Mouse (Mus musculus): ENCODE measurements around the gene Nfkbil1. TPM values are rescaled to one million over a fixed set of nuclear protein-coding genes. Genes with fewer than 3 reads are reported as not detected.

Gene Nfkbil1
- total RNA-seq, 2 experiments from 2014 or later, result 8.2 to 8.7 TPM

- DNase-seq (ENCODE audit: low spot score), result no peak
- intact Hi-C loops (cut with DNase I), result no loop called here
These were observed 45.5 kb downstream of the Nfkbil1 start for GRCm38 (mm10) chr17:35190096-35190495.

DNA sequence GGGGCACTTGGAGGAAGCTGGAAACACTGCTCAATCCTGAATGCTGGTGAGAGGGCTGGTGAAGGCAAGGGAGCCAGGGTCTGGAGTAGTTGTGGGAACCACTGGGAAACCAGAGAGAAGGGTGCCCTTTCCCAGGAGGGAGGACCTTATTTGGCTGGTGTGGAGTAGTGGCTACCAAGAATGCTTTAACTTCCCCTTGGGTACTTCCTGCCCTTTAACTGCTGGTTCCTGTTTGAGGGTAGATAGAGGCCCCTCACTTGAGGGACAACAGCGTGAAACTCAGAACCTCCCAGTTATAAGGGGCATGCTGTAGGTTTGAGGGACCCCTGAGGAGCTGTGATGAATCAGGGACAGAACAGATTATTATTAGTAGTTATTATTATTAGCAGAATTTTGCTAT, 46.4 kb downstream of the Nfkbil1 start:
- DNase-seq (ENCODE audit: low spot score), result no peak

GRCm38 (mm10) chr17:35187959-35188610, 47.5 kb downstream of the Nfkbil1 start, which contains the start of gene Lst1:
Gene Lst1 (minus strand): TSS chr17:35188439.
- intact Hi-C loops (cut with DNase I), result no loop called here

More for the DNA sequence above, 46.4 kb downstream of the Nfkbil1 start:
- intact Hi-C loops (cut with DNase I), result no loop called here

DNA sequence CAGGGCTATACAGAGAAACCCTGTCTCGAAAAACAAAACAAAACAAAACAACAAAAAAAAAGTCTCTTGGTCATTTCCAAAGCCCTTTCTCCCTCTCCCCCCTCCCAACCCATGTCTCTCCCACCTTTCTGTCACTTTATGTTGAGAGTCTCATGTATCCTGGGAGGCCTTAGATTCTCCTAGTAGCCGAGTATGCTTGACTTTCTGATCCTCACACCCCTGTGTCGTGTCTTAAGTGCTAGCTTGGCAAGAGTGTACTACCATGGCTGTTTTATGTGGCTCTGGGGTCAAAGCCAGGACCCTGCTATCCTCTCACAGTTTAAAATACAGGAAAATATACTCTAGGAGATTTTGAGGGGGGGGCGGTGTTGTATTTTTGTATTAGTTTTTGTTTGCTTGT, 48.2 kb downstream of the Nfkbil1 start:
- intact Hi-C loops (cut with DNase I), result no loop called here
- no peak for DNase-seq (ENCODE audit: low spot score)

More at GRCm38 (mm10) chr17:35187959-35188610, 47.5 kb downstream of the Nfkbil1 start, which contains the start of gene Lst1:
- no peak for DNase-seq (ENCODE audit: low spot score)

DNA sequence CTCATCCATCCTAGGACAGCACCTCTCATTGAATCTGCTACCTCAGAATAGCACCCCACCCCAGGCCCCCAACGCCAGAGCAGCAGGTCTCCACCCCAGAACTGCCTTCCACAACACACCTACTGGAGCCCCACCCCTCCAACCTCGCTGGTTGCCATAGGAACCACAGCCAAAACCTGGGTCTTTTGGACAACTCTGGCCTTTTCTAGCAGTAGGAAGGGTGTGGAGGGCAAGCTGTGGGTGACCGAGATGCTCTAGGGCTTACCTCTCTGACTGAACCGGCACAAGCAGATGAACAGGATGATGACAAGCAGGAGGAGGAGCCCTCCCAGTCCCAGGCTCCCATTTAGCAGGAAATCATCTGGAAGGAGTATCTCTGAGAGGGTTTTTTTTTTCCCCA, 48.9 kb downstream of the Nfkbil1 start:
- DNase-seq (ENCODE audit: low spot score), result no peak
- intact Hi-C loops (cut with DNase I), result no loop called here

- DNase-seq (ENCODE audit: low spot score), result peak; percentile 56
- intact Hi-C loops (cut with DNase I), result no loop called here
These were observed 49.7 kb downstream of the Nfkbil1 start for GRCm38 (mm10) chr17:35185639-35186611.

GRCm38 (mm10) chr17:35180093-35180492, 55.5 kb downstream of the Nfkbil1 start:
- no peak for DNase-seq (ENCODE audit: low spot score)

DNA sequence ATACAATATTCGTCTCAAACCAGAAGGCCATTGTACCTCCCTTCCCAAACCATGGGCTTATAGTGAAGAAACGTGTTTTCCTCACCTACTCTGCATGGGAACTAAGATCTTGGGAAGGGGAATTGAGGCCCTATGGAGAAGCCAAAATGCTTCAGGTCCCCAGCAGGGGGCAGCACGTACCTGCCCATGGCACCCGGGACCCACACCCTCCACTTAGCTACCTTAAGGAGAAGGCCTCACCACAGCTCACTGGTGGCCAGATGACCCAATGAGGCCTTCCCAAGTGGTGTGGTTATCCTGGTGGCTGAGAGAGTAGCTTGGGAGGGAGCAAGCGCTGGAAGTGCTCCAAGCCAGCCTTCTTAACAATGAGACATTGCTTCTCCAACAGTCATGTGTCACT, 57.1 kb downstream of the Nfkbil1 start:
- intact Hi-C loops (cut with DNase I), result loop anchor here (1.0 to 2.0 kb wide), 2 partner anchors 16 to 54 kb away; partner anchors contain the start of gene Ltb
- peak; percentile 50 for DNase-seq (ENCODE audit: low spot score)

More at GRCm38 (mm10) chr17:35180093-35180492, 55.5 kb downstream of the Nfkbil1 start:
- intact Hi-C loops (cut with DNase I), result no loop called here

DNA sequence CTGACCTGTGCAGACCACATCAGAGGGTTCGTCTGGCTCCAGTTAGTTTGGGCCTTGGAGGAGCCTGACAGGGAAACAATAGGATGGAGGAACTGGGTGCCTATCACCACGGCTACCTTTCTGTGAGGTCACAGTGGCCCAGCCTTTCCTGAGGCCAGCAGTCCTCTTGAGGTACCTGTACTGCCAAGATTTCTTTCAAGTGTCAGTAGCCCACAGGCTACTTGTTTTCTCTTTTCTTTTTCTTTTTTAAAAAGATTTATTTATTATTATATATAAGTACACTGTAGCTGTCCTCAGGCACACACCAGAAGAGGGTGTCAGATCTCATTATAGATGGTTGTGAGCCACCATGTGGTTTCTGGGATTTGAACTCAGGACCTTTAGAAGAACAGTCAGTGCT, 59.6 kb downstream of the Nfkbil1 start, which contains the start of gene Aif1:
Aif1 (minus strand) TSS at position 101 of the 400 bp plus-strand sequence.
- intact Hi-C loops (cut with DNase I), result no loop called here

DNA sequence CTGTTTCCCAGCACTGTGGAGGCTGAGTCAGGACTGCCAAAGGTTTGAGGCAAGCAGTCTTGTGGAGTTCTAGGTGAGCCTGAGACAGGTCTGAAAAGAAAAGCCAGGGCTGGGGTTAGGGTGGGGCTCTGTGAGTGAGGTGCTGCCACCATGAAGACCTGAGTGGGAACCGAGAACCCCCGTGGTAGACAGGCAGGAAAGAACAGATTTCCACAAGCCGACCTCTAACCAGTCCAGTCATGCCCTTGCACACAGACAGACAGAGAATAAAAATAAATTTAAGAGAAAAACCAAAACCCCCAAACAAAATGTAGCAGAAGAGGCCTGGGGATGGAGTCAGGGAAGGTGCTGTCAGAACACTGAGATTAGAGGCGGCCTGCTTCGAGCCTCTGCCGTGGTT, 60.2 kb downstream of the Nfkbil1 start:
- intact Hi-C loops (cut with DNase I), result no loop called here
- DNase-seq (ENCODE audit: low spot score), result no peak

More for the DNA sequence above, 59.6 kb downstream of the Nfkbil1 start, which contains the start of gene Aif1:
- DNase-seq (ENCODE audit: low spot score), result no peak

GRCm38 (mm10) chr17:35174201-35174977, 61.2 kb downstream of the Nfkbil1 start:
- no peak for DNase-seq (ENCODE audit: low spot score)
- intact Hi-C loops (cut with DNase I), result no loop called here

- DNase-seq (ENCODE audit: low spot score), result no peak
- intact Hi-C loops (cut with DNase I), result no loop called here
These were observed 62.3 kb downstream of the Nfkbil1 start for GRCm38 (mm10) chr17:35173329-35173728.

GRCm38 (mm10) chr17:35172445-35173234, 63.0 kb downstream of the Nfkbil1 start:
- intact Hi-C loops (cut with DNase I), result no loop called here
- DNase-seq (ENCODE audit: low spot score), result no peak

Small RNA genes lying within 50 kb of the gene (microRNA-seq; reads per million reads assigned to microRNA genes)
- gene Mir6973a, result not detected
- not detected for gene Mir6974
- gene Mir6975, result 2.8 reads per million, percentile 3 among the genes with 10 or more reads in this experiment
- gene Mir8094, result not detected

Other genes starting within 250 kb of the Nfkbil1 start
- 10 to 100 TPM; 25.7 to 26.9 TPM for gene Vars, start 234.8 kb downstream of the Nfkbil1 start, total RNA-seq (2021)
- gene Vwa7, start 219.2 kb downstream of the Nfkbil1 start, total RNA-seq (2021), result 1 to 10 TPM; 7.3 to 7.7 TPM
- gene Sapcd1, start 207.8 kb downstream of the Nfkbil1 start, total RNA-seq (2021), result not detected
- gene Msh5, start 189.0 kb downstream of the Nfkbil1 start, total RNA-seq (2021), result 1 to 10 TPM in 1 of 2 experiments, under 1 TPM in 1; 0.57 to 1.3 TPM
- gene Clic1, start 185.8 kb downstream of the Nfkbil1 start, total RNA-seq (2021), result 10 to 100 TPM; 40.0 to 46.1 TPM
- 10 to 100 TPM; 27.7 to 31.3 TPM for gene Ddah2, start 176.8 kb downstream of the Nfkbil1 start, total RNA-seq (2021)
- gene Ly6g6c, start 170.4 kb downstream of the Nfkbil1 start, total RNA-seq (2021), result not detected
- gene Mpig6b, start 169.6 kb downstream of the Nfkbil1 start, total RNA-seq (2021), result under 1 TPM; 0.18 to 0.87 TPM
- gene Ly6g6e, start 158.9 kb downstream of the Nfkbil1 start, total RNA-seq (2021), result not detected
- gene Ly6g6d, start 157.7 kb downstream of the Nfkbil1 start, total RNA-seq (2021), result under 1 TPM; 0.53 to 0.78 TPM
- gene Ly6g6f, start 150.2 kb downstream of the Nfkbil1 start, total RNA-seq (2021), result not detected
- gene Abhd16a, start 146.5 kb downstream of the Nfkbil1 start, total RNA-seq (2021), result 10 to 100 TPM; 47.9 to 57.5 TPM
- gene Ly6g5c, start 127.5 kb downstream of the Nfkbil1 start, total RNA-seq (2021), result not detected
- under 1 TPM in 1 of 2 experiments, not detected in 1; 0.36 TPM for gene Ly6g5b, start 120.4 kb downstream of the Nfkbil1 start, total RNA-seq (2021)
- 1 to 10 TPM; 6.3 to 9.5 TPM for gene Gpank1, start 114.3 kb downstream of the Nfkbil1 start, total RNA-seq (2021)
- gene Csnk2b, start 113.7 kb downstream of the Nfkbil1 start, total RNA-seq (2021), result 100 to 1,000 TPM; 155 to 167 TPM
- gene D17H6S53E, start 109.4 kb downstream of the Nfkbil1 start, total RNA-seq (2021), result 10 to 100 TPM; 27.0 to 27.1 TPM
- not detected for gene Apom, start 103.7 kb downstream of the Nfkbil1 start, total RNA-seq (2021)
- gene Bag6, start 100.6 kb downstream of the Nfkbil1 start, total RNA-seq (2021), result 100 to 1,000 TPM; 222 to 232 TPM
- gene Prrc2a, start 70.9 kb downstream of the Nfkbil1 start, total RNA-seq (2021), result 100 to 1,000 TPM; 135 to 143 TPM
- gene Aif1, start 59.7 kb downstream of the Nfkbil1 start, total RNA-seq (2021), result 1 to 10 TPM; 2.3 to 3.5 TPM
- 1 to 10 TPM; 2.7 to 5.3 TPM for gene Lst1, start 47.4 kb downstream of the Nfkbil1 start, total RNA-seq (2021)
- gene Ltb, start 41.4 kb downstream of the Nfkbil1 start, total RNA-seq (2021), result 1 to 10 TPM; 1.4 to 1.8 TPM
- under 1 TPM; 0.56 to 0.60 TPM for gene Tnf, start 33.8 kb downstream of the Nfkbil1 start, total RNA-seq (2021)
- not detected for gene Lta, start 30.4 kb downstream of the Nfkbil1 start, total RNA-seq (2021)
- under 1 TPM; 0.50 to 0.65 TPM for gene Gm16181, start 15.0 kb downstream of the Nfkbil1 start, total RNA-seq (2021)
- 1 to 10 TPM; 2.5 to 2.8 TPM for gene Atp6v1g2, start 2.1 kb downstream of the Nfkbil1 start, total RNA-seq (2021)
- 10 to 100 TPM; 89.2 to 99.4 TPM for gene Ddx39b, start 6.0 kb upstream of the Nfkbil1 start, total RNA-seq (2021)
- gene H2-D1, start 26.9 kb upstream of the Nfkbil1 start, total RNA-seq (2021), result 10 to 100 TPM; 84.3 to 89.6 TPM
- 1 to 10 TPM in 1 of 2 experiments, under 1 TPM in 1; 0.23 to 1.1 TPM for gene H2-Q1, start 84.6 kb upstream of the Nfkbil1 start, total RNA-seq (2021)
- gene H2-Q2, start 106.5 kb upstream of the Nfkbil1 start, total RNA-seq (2021), result under 1 TPM; 0.95 to 0.99 TPM
- gene H2-Q4, start 143.8 kb upstream of the Nfkbil1 start, total RNA-seq (2021), result 10 to 100 TPM in 1 of 2 experiments, 1 to 10 TPM in 1; 7.9 to 11.0 TPM
- gene H2-Q6, start 189.1 kb upstream of the Nfkbil1 start, total RNA-seq (2021), result under 1 TPM; 0.34 to 0.75 TPM
- 1 to 10 TPM; 1.3 to 1.4 TPM for gene H2-Q7, start 203.4 kb upstream of the Nfkbil1 start, total RNA-seq (2021)
- under 1 TPM; 0.13 to 0.14 TPM for gene H2-Q10, start 234.3 kb upstream of the Nfkbil1 start, total RNA-seq (2021)